Mouse (Mus musculus): ENCODE measurements around the gene Atp6v1c2. TPM values are rescaled to one million over a fixed set of nuclear protein-coding genes. Genes with fewer than 3 reads are reported as not detected.

The Atp6v1c2 gene
- polyA plus RNA-seq, 1 experiment from 2014 or later, result 0.59 TPM

GRCm38 (mm10) chr12:17317970-17318369 lies 11.2 kb downstream of the Atp6v1c2 start:
- ATAC-seq (replicated peaks), result no peak
- H3K27ac ChIP-seq (replicated peaks), result no peak overlapping the region
- no peaks in the 10 kb centered on the region for H3K36me3 ChIP-seq
- H3K4me3 ChIP-seq, result no peak overlapping the region
- no peak overlapping the region for H3K4me2 ChIP-seq (replicated peaks)
- no peaks in the 10 kb centered on the region for H3K4me1 ChIP-seq
- H3K27me3 ChIP-seq, result no peaks in the 10 kb centered on the region
- WGBS, result 76% methylated on average over 4 of the region's 4 CpGs
- no peak overlapping the region for H3K9ac ChIP-seq (replicated peaks)
- H3K9me3 ChIP-seq, result no peaks in the 10 kb centered on the region

- H3K27me3 ChIP-seq, result no peaks in the 10 kb centered on the region
- H3K4me3 ChIP-seq, result no peak overlapping the region
- no peak for ATAC-seq (replicated peaks)
- H3K4me2 ChIP-seq (replicated peaks), result no peak overlapping the region
- no peaks in the 10 kb centered on the region for H3K9me3 ChIP-seq
- peaks cover 6% of the 10 kb centered on the region; the same call in 1 of the 2 replicates for H3K4me1 ChIP-seq
- no peaks in the 10 kb centered on the region for H3K36me3 ChIP-seq
- H3K9ac ChIP-seq (replicated peaks), result no peak overlapping the region
- 84% methylated on average over 5 of the region's 5 CpGs for WGBS
- no peak overlapping the region for H3K27ac ChIP-seq (replicated peaks)
Measured at GRCm38 (mm10) chr12:17316096-17316495, 13.1 kb downstream of the Atp6v1c2 start.

GRCm38 (mm10) chr12:17310852-17311839 lies 18.0 kb downstream of the Atp6v1c2 start:
- Histone ChIP-seq H3K4me3 (no peak overlapping the region), H3K9me3 (no peaks in the 10 kb centered on the region), H3K9ac (replicated peaks) (no peak overlapping the region), H3K27me3 (no peaks in the 10 kb centered on the region), H3K4me2 (replicated peaks) (peak overlapping the region; percentile 28), H3K36me3 (no peaks in the 10 kb centered on the region), H3K4me1 (peaks cover 8% of the 10 kb centered on the region; the same call in 1 of the 2 replicates), H3K27ac (replicated peaks) (no peak overlapping the region; the same call in 1 of the 2 replicates)
- WGBS, result 16% methylated on average over 16 of the region's 16 CpGs
- ATAC-seq (replicated peaks), result peak; percentile 62

- Histone ChIP-seq H3K4me1 (peaks cover 8% of the 10 kb centered on the region; the same call in 1 of the 2 replicates), H3K4me2 (replicated peaks) (no peak overlapping the region), H3K9me3 (no peaks in the 10 kb centered on the region), H3K27me3 (no peaks in the 10 kb centered on the region), H3K9ac (replicated peaks) (no peak overlapping the region), H3K27ac (replicated peaks) (no peak overlapping the region), H3K36me3 (no peaks in the 10 kb centered on the region), H3K4me3 (no peak overlapping the region)
- WGBS, result 27% methylated on average over 4 of the region's 4 CpGs
- ATAC-seq (replicated peaks), result no peak
Measured at GRCm38 (mm10) chr12:17308246-17308645, 20.9 kb downstream of the Atp6v1c2 start.

GRCm38 (mm10) chr12:17305445-17305844 lies 23.7 kb downstream of the Atp6v1c2 start:
- Histone ChIP-seq H3K27me3 (no peaks in the 10 kb centered on the region), H3K36me3 (no peaks in the 10 kb centered on the region), H3K9ac (replicated peaks) (no peak overlapping the region), H3K4me2 (replicated peaks) (no peak overlapping the region), H3K4me3 (no peak overlapping the region), H3K4me1 (no peaks in the 10 kb centered on the region), H3K27ac (replicated peaks) (no peak overlapping the region), H3K9me3 (no peaks in the 10 kb centered on the region)
- 78% methylated on average over 7 of the region's 7 CpGs for WGBS
- no peak for ATAC-seq (replicated peaks)

GRCm38 (mm10) chr12:17299902-17300301 lies 29.3 kb downstream of the Atp6v1c2 start:
- 100% methylated on average over 1 of the region's 1 CpGs for WGBS
- no peaks in the 10 kb centered on the region for H3K9me3 ChIP-seq
- H3K27ac ChIP-seq (replicated peaks), result no peak overlapping the region

GRCm38 (mm10) chr12:17296899-17297298 lies 32.3 kb downstream of the Atp6v1c2 start:
- Histone ChIP-seq H3K36me3 (no peaks in the 10 kb centered on the region), H3K27me3 (no peaks in the 10 kb centered on the region), H3K27ac (replicated peaks) (no peak overlapping the region), H3K4me2 (replicated peaks) (no peak overlapping the region), H3K9ac (replicated peaks) (no peak overlapping the region), H3K9me3 (no peaks in the 10 kb centered on the region), H3K4me1 (no peaks in the 10 kb centered on the region), H3K4me3 (no peak overlapping the region)
- 70% methylated on average over 2 of the region's 2 CpGs for WGBS
- ATAC-seq (replicated peaks), result no peak

More at GRCm38 (mm10) chr12:17299902-17300301, 29.3 kb downstream of the Atp6v1c2 start:
- H3K36me3 ChIP-seq, result no peaks in the 10 kb centered on the region
- no peaks in the 10 kb centered on the region for H3K27me3 ChIP-seq
- no peak for ATAC-seq (replicated peaks)
- no peaks in the 10 kb centered on the region for H3K4me1 ChIP-seq
- H3K4me3 ChIP-seq, result no peak overlapping the region
- H3K9ac ChIP-seq (replicated peaks), result no peak overlapping the region
- no peak overlapping the region for H3K4me2 ChIP-seq (replicated peaks)

- Histone ChIP-seq H3K4me3 (no peak overlapping the region), H3K36me3 (0 out of 2 replicates have a peak, but pooled peaks cover 6% of the 10 kb centered on the region), H3K27me3 (no peaks in the 10 kb centered on the region), H3K4me2 (replicated peaks) (no peak overlapping the region), H3K9ac (replicated peaks) (no peak overlapping the region), H3K9me3 (no peaks in the 10 kb centered on the region), H3K27ac (replicated peaks) (no peak overlapping the region), H3K4me1 (no peaks in the 10 kb centered on the region)
- 74% methylated on average over 4 of the region's 4 CpGs for WGBS
- ATAC-seq (replicated peaks), result no peak
Measured at GRCm38 (mm10) chr12:17290569-17290968, 38.6 kb downstream of the Atp6v1c2 start.

- H3K9me3 ChIP-seq, result no peaks in the 10 kb centered on the region
- no peak overlapping the region for H3K27ac ChIP-seq (replicated peaks)
- H3K4me2 ChIP-seq (replicated peaks), result no peak overlapping the region
- H3K4me3 ChIP-seq, result no peak overlapping the region
- no peaks in the 10 kb centered on the region for H3K27me3 ChIP-seq
- no peak overlapping the region for H3K9ac ChIP-seq (replicated peaks)
- H3K36me3 ChIP-seq, result peaks cover 10% of the 10 kb centered on the region
- 77% methylated on average over 2 of the region's 2 CpGs for WGBS
- no peak for ATAC-seq (replicated peaks)
- H3K4me1 ChIP-seq, result no peaks in the 10 kb centered on the region
Measured at GRCm38 (mm10) chr12:17289913-17290312, 39.2 kb downstream of the Atp6v1c2 start.

- H3K4me2 ChIP-seq (replicated peaks), result no peak overlapping the region
- no peak overlapping the region for H3K4me3 ChIP-seq
- H3K36me3 ChIP-seq, result peaks cover 19% of the 10 kb centered on the region
- H3K4me1 ChIP-seq, result no peaks in the 10 kb centered on the region
- ATAC-seq (replicated peaks), result no peak
- no peak overlapping the region for H3K27ac ChIP-seq (replicated peaks)
- no peak overlapping the region for H3K9ac ChIP-seq (replicated peaks)
- no peaks in the 10 kb centered on the region for H3K9me3 ChIP-seq
- no peaks in the 10 kb centered on the region for H3K27me3 ChIP-seq
- 80% methylated on average over 2 of the region's 2 CpGs for WGBS
Measured at GRCm38 (mm10) chr12:17289060-17289459, 40.1 kb downstream of the Atp6v1c2 start.

GRCm38 (mm10) chr12:17288496-17288895 lies 40.7 kb downstream of the Atp6v1c2 start:
- H3K27ac ChIP-seq (replicated peaks), result no peak overlapping the region
- H3K36me3 ChIP-seq, result peaks cover 25% of the 10 kb centered on the region
- no peaks in the 10 kb centered on the region for H3K9me3 ChIP-seq
- H3K4me2 ChIP-seq (replicated peaks), result no peak overlapping the region
- no peaks in the 10 kb centered on the region for H3K4me1 ChIP-seq
- no peak overlapping the region for H3K9ac ChIP-seq (replicated peaks)
- H3K4me3 ChIP-seq, result no peak overlapping the region
- WGBS, result 83% methylated on average over 4 of the region's 4 CpGs
- no peaks in the 10 kb centered on the region for H3K27me3 ChIP-seq
- no peak for ATAC-seq (replicated peaks)

- Histone ChIP-seq H3K9me3 (no peaks in the 10 kb centered on the region), H3K9ac (replicated peaks) (no peak overlapping the region), H3K4me2 (replicated peaks) (no peak overlapping the region), H3K36me3 (peaks cover 82% of the 10 kb centered on the region), H3K27me3 (no peaks in the 10 kb centered on the region), H3K4me1 (peaks cover 36% of the 10 kb centered on the region), H3K4me3 (no peak overlapping the region), H3K27ac (replicated peaks) (no peak overlapping the region)
- 62% methylated on average over 7 of the region's 7 CpGs for WGBS
- ATAC-seq (replicated peaks), result no peak
Measured at GRCm38 (mm10) chr12:17273841-17274240, 55.3 kb downstream of the Atp6v1c2 start.
